Comparison of ENCODE assay signal across 15 mouse cellular contexts in the genomic region with DNA sequence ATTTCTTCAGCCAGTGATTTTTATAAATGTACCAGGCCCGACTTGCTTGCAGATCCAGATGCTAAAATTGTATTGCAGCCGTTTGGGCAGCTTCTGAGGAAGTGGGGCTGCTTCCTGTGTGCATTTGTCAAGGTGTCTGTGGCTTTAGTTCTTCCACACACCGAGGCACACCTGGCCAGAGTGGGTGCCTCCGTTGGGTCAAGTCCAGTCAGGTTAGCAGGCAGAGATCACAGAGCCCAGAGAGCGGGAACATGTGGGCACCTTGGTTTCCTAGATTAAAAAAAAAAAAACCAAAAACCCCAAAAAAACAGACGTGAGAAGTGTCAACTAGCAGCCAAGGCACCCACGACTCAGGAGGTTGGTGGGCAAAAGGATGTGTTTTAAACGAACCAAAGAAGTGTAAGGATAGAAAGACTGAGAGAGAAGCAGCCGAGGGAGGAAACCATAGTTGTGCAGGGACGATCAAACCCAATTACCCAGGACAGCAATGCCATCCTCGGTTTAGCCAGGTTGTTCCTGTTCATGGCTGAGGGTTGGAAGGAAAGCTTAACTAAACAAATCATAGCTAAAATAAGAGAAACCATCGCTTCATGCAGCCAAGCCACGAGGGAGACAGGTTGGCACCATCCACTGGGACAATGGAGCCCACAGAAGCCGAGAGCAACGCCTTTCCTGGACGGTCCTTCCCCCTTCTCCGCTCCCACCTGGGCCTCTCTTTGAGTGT. TPM values are rescaled to one million over a fixed set of nuclear protein-coding genes. Genes with fewer than 3 reads are reported as not detected.
DNase-seq lines count a peak whose midpoint lies in the region; ATAC-seq lines count a peak whose summit lies in the region.
"Had no signal": no experiment of that assay in that cellular context is flagged by ENCODE, and none has a peak within 500 bp of the region (broad histone marks: within the 10 kb centered on the region; RNA-seq: fewer than 3 reads in every experiment).

No protein-coding gene starts in this region.

- peak; percentile 92 for DNase-seq in heart, adult 11 months
- DNase-seq in heart, postnatal 14 days = no peak
- peak; percentile 27 for DNase-seq in CD4-positive helper T cell, adult 2 months (ENCODE audit: low read depth, low spot score)
- DNase-seq in naive thymus-derived CD4-positive, alpha-beta T cell, adult 2 months (ENCODE audit: low read depth) = peak; percentile 45
- peak; percentile 68 to 74 for DNase-seq in thymus, postnatal 10 days (ENCODE audit: low spot score in 2 of 2)
- DNase-seq in kidney, postnatal 36 days = no peak
- DNase-seq in frontal cortex, postnatal 14 days (ENCODE audit: low spot score in 2 of 2) = no peak
- DNase-seq: adrenal gland, adult 2 months; cerebellum, adult 9-10 months; gastrocnemius, postnatal 25 days; midbrain, embryonic 14.5 days had no signal

- ATAC-seq in monocyte, adult 5-6 weeks (replicated peaks; ENCODE audit: insufficient number of reproducible peaks, low FRiP score, low TSS enrichment, poor library complexity, severe bottlenecking) = no peak
- ATAC-seq: forebrain, embryonic 14.5 days; intestine, embryonic 15.5 days; lung, postnatal 0 days had no signal

- intact Hi-C loops in heart, postnatal 14 days (cut with DNase I) = loop anchor here (2.0 kb wide), 1 partner anchor 45 kb away; no protein-coding TSS in a partner anchor

RNA-seq across cellular contexts. Expression of a gene that starts 47.1 kb away (rescaled TPM):
- total RNA-seq in heart, postnatal 14 days (2021) = 100 to 1,000 TPM; 157 to 165 TPM
- total RNA-seq in monocyte, adult 5-6 weeks (2017) = 226 to 314 TPM (median 237 TPM) in 3 replicates

Comparison
In these comparisons a context has a peak if more than half of its experiments do, and no peak if none do; other contexts are left out.
1. DNase-seq: peak in heart, adult 11 months (single experiment), CD4-positive helper T cell, adult 2 months (single experiment), naive thymus-derived CD4-positive, alpha-beta T cell, adult 2 months (single experiment) and thymus, postnatal 10 days (2 of 2); none in heart, postnatal 14 days (0 of 2), kidney, postnatal 36 days (0 of 2) and frontal cortex, postnatal 14 days (0 of 2).